Mouse (Mus musculus) adrenal gland, postnatal 14 days (tissue): ENCODE data around the gene Sh2d1b1. TPM values are rescaled to one million over a fixed set of nuclear protein-coding genes. Genes with fewer than 3 reads are reported as not detected.
"Not testable (repeated sequence)": the region's sequence is repeated elsewhere in the genome, so short reads cannot be mapped to it uniquely, and the experiment has no call there.

Experiments
- DNase-seq: peaks from one replicate; pipeline ENCODE4 v3.0.0; 2021; ENCODE audit warnings: mixed read lengths
- long read RNA-seq, 2 experiments: library from polyadenylated mRNA; stranded (forward); transcript quantifications; one replicate each; pipeline ENCODE4 v2.0.0; 2021
- total RNA-seq: library from RNA; stranded (reverse); gene quantifications from 2 replicates; pipeline ENCODE4 v1.2.3, GENCODE M21; 2021

The Sh2d1b1 gene
- total RNA-seq: 0.26 TPM in 1 of 2 replicates, not detected in the other
- long read RNA-seq, experiment 1: 0 reads
- long read RNA-seq, experiment 2: 0 reads

DNA sequence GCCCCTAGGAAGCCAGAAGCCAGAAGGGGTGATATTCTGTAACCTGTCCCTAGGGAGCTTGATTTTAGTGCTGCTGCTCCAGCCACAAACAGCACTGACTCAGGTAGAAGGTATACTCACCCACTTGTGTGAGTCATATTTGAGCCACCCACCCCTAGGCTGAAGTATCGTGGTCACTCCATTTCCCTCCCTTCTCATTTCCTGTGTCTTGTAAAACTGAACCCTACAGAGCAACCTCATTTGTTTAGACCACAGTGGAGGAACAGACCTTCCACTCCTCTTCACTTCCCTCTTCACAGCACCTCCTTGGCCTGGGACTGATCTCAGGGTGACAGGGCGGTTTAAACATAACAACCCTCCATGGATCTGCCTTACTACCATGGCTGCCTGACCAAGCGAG, at the start of gene Sh2d1b1:
Gene Sh2d1b1, plus strand, starts transcription at position 305 of the 400 bp plus-strand sequence.
- DNase-seq: no peak

DNA sequence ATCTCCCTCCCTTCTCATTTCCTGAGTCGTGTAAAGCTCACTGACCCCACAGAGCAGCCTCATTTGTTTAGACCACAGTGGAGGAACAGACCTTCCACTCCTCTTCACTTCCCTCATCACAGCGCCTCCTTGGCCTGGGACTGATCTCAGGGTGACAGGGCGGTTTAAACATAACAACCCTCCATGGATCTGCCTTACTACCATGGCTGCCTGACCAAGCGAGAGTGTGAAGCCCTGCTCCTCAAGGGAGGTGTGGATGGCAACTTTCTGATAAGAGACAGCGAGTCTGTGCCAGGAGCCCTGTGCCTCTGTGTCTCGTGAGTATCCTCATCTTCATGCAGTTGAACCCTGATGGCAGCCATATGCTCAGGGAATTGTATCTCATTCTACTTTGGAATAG, 44.4 kb upstream of the Sh2d1b1 start, which contains the start of gene Sh2d1b2:
Gene Sh2d1b2, plus strand, starts transcription at position 62 of the 400 bp plus-strand sequence.
- DNase-seq: not testable (repeated sequence)

DNA sequence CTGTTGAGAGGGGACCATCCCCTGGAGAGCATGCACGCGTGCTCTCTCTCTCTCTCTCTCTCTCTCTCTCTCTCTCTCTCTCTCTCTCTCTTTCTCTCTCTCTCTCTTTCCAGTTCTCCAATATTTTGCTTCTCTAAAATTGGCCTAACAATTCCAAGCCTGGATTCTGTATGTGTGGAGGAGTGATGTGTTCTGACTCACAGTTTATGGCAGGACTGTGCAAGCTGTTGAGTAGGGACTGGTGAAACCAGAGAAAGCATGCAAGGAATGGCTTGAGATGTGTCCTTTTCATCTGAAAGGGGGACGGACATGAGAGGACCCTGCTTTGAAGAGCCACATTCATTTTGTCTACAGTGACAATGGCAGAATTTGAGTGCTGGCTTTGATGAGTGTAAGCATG, 32.1 kb upstream of the Sh2d1b1 start:
- no peak for DNase-seq

DNA sequence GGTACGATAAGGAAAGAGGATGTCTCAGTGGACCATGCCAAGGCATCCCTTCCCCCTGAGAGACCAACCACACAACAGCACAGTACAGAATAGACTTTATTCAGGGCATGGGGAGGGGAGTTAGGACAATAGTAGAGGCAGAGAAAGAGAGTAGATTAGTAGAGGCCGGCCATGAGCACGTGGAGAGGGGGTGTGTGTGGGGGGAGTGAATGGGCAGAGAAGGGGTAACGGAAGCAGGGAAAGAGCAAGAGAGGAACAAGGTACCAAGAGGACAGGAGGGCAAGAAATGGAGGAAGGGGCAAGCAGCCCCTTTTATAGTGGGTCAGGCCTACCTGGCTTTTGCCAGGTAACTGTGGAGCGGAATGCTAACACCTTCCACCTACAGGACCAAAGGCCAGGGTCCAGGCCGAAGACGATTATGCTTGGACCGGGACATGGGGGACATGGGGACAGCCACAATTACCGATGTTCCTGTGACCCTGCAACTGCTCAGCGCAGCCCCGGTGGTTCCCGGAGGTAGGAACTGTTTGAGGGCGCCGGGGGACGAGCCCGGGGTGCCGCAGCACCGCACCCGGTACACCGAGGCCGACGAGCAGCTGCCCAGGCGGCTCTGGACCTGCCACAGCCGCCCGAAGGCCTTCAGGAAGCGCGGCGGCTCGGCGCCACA, 22.1 kb upstream of the Sh2d1b1 start:
- peak; percentile 5 for DNase-seq

DNA sequence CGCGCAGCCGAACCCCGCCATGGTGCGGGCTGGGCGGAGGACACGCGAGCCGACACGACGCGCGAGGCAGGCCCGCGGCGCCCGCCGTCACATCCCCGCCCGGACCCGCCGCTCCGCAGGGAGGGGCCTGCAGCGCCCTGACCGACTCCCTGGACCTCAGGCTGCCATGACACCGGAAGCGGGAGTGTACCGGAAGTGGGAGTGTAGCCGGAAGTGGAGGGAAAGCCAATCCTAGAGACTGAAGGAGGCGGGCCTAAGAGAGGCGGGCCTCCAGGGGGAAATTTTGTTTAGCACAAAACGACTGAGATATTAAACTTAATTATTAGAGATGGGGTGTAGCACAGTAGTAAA, 21.6 kb upstream of the Sh2d1b1 start:
- peak; percentile 93 for DNase-seq

DNA sequence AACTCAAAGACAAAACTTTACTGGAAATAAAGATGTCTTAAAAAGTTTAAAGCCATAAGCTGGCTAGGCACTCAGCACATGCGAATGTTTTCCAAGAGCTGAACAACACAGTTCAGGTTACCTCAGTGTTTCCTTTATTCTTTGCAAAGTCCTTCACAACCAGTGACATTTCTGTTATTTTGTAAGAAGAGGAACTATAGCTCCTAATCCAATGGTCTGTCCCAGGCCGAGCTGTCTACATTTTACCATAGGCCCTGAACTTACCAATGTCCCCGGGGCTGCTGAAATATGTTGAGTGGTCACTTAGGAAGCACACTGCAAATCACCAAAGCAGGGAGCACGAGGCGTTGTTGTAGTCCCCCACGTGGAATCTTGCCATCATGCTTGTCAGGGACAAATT, 6.8 kb upstream of the Sh2d1b1 start:
- no peak for DNase-seq

DNA sequence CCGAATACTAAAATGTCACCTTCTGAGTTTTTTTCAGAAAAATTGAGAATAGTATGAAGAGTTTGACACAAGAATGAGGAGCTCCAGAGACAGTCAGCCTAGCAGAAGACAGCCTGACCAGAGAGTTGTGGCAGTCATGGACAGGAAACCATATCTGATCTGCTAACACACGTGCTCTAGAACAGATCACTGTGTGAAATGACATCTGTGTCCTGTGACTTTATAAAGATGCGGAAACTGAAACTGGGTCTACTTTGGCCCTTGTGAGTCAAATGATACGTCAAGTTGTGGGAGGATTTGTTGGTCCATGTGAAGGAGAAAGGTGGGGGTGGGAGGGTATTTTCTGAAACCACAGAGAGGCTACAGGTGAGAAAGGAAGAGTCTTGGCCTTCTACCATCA, 6.4 kb upstream of the Sh2d1b1 start:
- DNase-seq: no peak

DNA sequence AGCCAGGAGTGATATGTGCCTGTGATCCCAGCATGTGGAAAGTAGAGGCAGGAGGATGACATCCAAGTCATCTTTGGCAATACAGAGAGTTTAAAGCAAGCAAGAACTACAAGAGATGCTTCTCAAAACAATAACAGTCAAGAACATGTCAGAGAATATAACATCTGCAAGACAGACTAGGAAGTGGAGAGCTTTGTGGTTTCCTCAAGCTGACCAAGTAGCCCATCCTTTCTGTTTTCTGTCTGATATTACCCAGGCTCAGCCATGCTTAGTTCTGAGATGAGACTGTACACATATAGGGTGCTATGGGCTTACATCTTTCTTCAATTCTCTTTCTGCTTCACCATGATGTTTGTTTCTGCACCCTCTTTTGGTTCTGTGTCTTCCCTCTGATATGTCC, 3.9 kb upstream of the Sh2d1b1 start:
- DNase-seq: no peak

DNA sequence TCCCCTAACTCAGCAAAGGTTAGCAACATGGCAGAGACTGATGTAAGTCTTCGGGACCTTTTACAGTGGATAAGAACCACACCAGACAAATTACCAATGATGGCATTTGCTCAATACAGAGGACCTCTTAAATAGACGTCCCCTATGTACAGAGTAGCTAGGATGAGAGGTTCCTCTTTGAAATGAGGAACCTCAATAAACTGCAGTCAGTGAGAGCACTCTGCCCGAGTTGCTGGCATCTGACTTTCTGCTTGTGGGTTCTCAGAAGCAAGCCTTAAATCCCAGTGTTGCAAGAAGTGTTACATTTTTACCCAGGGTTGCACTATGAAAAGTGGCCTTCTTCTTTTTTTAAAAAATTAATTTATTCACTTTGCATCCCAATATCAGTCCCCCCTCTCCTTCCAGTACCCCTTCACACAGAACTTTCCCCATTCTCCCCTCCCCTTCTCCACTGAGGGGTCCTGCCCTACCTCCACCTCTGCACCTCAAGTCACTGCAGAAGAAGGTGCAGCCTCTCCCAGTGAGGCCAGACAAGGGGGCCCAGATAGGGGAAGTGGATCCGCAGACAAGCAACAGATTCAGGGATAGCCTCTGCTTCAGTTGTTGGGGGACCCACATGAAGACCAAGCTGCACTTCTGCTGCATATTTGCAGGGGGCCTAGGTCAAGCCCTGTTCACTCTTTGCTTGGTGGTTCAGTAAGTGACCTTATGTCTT, 5.5 kb downstream of the Sh2d1b1 start:
- no peak for DNase-seq

DNA sequence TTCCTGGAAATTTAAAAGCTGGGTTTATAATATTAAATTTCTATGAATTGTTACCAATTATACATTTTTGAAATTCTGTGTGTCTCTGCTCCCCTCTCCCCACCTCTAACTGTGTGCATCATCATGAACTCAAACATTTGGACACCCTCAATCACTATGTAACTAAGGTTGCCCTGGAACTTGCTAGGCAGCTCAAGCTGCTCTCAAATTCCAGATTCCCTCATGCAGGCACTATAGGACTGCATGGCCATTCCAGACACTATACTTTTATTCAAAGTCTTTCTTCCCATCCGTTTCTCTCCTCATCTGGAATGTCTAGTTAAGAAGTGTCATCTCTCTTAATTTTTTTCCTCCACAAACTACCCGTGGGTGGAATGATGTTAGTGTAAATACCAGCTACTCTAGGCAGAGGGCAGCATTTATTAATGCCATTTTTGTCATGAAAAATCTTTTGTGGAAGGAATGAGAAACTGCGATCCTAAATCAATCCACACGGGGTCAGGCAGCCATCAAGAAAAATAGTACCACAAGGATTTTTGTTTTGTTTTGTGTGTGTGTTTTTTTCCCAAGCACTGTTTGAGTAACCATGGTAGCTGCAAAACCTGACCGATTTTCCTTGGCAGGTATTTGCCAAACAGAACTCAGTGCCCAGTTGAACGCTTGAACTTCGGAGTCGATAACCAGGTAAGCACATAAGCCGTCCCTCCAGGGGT, 15.3 kb downstream of the Sh2d1b1 start:
- peak; percentile 51 for DNase-seq

DNA sequence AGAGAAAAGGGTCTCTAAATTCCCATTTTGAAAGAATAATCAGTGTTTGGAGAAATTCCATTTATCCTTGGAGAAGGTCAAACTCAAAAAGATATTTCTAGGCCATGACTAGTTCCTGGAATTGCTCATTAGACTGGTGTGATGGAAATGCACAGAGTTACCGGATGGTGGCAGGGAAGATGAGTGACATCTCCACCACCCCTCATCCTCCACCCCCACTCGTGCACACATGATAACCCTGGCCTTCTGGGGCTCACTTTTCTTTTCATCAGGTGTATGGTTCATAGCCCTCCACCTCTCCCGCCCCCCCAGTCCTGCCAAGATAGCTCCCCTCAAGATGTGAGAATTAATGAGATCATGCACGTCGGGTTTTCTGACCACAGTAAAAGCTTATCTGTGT, 16.1 kb downstream of the Sh2d1b1 start:
- DNase-seq: no peak

DNA sequence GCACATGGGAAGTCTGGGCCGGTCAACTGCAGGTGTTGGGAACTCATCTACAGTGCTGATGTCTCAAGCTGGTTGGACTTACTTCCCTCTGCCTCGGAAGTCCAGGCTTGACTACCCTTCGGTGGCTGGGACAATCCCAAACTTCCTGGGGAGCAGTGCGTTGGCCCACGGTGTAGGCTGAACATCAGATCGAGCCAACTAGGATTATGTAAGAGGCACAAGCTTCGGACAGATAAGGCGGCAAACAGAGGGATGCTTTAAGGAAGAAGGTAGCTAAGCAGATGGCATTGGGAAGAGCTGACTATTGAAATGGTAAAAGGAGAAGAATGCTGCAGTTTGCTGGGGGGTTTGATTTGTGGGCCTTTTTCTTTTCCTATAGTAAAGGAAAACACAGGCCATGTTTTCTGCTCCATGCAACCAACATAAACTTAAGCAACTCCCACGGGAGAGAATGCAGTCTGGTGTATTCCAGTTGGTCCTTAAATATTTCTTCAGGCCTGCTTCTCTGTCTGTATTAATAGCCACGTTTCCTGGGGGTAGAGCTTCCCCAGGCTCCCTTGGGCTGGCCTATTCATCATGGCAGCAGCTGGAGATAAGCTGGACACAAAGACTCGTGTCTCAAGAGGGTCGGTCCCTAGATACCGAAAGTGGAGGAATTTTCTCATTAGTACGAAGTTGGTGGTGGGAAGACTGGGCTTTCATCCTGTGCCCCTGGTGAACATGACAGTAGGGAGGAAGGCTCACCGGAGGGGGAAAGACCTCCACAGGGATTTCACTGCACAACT, 17.9 kb downstream of the Sh2d1b1 start:
- DNase-seq: no peak

DNA sequence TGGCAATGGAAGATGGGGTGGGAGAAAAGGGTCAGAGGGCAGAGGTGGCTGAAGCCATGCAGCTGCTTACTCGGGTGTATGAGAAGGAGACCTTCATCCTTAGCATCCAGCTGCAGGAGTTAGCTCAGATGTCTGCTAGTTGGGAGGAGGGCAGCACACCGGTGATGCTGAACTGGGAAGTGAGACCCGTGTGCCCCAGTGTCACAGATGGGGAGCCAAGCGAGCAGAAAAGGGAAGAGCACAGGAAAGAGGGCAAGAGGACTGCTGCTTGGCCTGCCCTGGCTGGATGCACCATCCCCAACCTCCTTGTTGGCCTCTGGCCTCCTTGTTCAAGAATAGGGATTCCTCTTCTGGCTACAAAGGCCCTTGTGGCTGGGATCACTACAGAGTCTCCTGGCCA, 22.4 kb downstream of the Sh2d1b1 start:
- no peak for DNase-seq

DNA sequence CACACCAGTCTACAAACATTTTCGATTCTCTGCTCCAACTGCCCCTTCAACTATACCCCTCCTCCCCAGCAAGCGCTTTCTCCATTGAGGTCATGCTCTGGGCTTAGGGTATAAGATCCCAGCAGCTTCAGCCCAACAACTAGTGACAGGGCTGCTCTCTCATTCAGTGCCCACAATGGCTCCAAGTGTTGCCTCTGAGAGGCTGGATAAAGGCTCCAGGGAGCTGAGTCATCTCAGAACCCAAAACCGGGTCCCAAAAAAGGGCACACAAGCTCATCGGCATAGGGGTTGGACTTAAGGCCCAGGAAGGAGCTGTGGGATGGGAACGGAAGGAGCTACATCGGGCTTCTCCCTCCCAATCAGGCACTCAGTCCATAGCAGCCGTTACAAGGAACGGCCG, 24.6 kb downstream of the Sh2d1b1 start:
- no peak for DNase-seq

DNA sequence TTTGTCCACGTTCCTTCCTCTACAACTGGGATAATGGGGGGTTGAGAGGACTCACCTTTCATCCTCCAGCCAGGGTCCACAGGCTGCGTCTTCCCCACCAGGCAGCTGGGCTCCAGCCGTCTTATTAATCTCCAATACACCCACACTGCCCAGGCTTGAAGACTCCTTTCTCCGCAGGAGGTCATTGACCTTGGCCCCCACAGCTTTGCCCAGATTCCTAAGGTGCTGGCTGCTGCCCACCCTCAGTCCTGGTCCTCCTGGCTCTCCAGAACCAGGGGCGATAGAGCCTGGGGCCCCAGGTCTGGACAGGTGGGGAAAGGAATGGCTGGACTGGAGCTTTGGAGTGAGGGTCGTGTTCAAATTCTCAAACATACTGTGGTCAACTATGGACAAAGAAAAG, 25.3 kb downstream of the Sh2d1b1 start:
- DNase-seq: no peak

DNA sequence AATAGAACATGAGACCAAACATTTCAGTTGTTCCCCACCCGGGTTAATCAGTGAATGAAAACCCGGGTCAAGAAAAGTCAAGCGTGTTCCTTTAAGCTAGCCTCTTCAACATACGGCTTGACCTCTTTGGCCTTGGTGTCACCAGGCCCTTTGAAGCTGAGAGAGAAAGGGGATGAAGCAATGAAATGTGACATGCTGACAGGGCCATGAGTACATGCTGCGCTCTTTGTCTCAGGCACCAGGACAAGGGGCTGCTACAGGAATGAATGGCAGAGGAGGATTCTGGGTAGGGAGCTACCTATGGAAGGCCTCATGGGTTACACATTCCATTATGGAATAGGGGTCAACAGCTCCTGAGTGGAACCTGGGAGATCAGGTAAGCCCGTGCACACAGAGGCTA, 26.0 kb downstream of the Sh2d1b1 start:
- peak; percentile 26 for DNase-seq

DNA sequence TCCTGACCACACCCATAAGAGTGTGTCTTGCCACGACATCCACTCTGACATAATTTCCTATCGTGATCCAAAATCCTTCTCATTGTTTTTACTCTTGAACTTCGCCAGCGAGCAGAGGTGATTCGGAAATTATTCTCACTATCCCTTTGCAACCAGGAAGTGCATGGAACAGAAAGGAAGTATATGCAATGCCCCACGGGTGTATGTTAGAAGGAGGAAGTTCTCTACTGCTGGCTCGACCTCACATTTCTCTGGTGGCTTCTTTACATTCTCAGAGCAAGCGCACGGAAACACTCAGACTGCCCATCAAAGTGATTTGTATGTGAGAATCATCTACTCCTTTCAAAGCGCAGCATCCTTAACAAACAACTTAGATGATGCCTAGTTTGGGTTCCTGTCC, 27.9 kb downstream of the Sh2d1b1 start:
- DNase-seq: no peak

DNA sequence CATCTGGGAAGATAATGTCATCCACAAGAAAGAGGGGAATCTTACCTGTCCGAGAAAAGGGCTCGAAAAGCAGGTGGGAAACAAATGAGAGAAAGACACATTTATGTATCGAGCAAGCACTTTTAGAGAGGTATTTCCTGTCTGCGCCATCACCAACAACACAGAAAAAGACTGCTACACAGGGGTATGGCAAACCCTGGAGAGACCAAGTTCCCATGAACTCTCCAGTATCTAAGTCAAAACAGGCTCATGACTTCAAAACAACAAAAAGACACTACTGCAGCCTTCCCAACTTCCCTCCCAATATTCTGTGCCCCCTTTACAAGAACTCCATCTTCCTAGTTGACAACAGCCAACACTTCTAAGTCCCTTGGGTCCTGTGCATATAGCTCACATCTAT, 29.1 kb downstream of the Sh2d1b1 start, which contains the start of gene Gm7694:
Gene Gm7694, minus strand, starts transcription at position 101 of the 400 bp plus-strand sequence.
- DNase-seq: no peak

DNA sequence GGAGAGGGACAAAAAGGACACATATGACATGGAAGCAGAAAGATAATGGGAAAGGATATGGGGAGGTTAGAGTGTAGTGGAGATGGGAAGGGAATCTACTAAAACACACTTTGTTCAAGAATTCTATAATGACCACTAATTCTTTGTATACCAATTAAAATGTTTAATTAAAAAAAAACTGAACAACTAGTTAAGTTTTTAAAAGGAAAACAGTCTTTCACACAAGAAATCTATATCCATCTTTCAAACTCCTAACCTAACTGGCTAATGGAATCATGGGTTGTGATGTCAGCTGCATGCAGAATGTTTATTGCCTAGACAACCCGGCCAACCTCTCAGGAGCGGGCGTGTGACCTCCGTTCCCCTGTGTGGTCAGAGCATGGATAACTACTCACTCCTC, 31.4 kb downstream of the Sh2d1b1 start, which contains the start of gene Spata46:
Gene Spata46, plus strand, starts transcription at position 301 of the 400 bp plus-strand sequence.
- DNase-seq: no peak

DNA sequence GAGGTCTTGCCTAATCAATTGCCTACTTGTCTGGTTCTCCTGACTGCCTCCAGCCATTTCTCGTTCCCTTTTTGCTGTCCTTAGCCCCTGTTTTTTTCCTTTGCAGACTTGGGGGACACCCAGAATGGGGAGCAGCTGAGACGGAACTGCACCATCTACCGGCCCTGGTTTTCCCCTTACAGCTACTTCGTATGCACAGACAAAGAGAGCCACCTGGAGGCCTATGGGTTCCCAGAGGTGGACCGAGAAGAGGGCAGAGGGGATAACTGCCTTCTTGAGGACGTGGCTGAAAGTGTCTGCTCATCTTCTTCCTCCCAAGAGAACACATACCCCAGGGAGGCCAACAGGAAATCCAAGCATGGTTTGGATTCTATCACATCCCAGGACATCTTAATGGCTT, 34.3 kb downstream of the Sh2d1b1 start:
- DNase-seq: no peak

DNA sequence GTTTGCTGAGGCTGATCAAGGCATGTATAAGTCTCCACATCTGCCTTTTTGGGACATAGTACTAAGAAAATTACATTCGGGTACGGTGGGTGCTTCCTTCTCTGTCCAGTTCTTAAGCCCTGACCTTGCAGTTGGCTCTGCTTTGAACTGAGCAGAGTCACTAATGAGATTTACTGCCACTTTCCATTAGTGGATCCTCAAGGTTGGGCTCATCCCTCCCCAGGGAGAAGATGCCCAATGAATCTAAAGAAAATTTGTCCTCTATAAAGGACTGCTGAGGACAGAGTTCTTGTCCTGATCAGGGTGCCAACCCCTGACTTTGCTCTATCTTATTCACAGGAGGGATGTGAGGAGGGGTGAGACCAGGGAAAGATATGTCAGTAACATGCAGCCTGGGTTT, 44.9 kb downstream of the Sh2d1b1 start:
- peak; percentile 14 for DNase-seq

DNA sequence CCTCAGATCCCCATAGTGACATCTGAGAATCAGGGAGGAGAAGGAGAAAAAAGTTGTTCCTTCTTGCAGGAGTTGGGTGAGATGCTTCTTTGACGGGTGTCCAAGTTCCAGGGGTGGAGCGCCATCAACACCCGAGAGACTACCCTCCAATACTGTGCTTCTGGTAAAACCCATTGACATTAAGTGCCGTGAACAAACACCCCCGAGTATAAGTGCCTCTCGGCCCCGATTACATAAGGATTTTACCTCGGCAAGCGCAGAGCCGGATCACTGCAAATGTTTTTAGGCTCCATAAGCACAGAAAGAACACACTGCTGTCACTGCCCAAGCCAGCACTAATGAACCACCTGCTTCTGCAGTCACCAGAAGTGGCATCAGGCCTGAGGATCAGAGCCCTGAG, 45.9 kb downstream of the Sh2d1b1 start:
- DNase-seq: no peak
